Mouse (Mus musculus) myocyte (in vitro differentiated cells): ENCODE data around the gene Gfi1. TPM values are rescaled to one million over a fixed set of nuclear protein-coding genes. Genes with fewer than 3 reads are reported as not detected.

Experiments used
- H3K27me3 ChIP-seq: one replicate; pipeline ENCODE4 v1.6.1; 2011; ENCODE audit not compliant: control insufficient read depth, insufficient read depth, insufficient read length
- H3K36me3 ChIP-seq: one replicate; pipeline ENCODE4 v1.6.1; 2011; ENCODE audit not compliant: control insufficient read depth, insufficient read depth
- H3K4me2 ChIP-seq: one replicate; pipeline ENCODE4 v1.6.1; 2011; ENCODE audit warnings: low read depth, control low read depth
- H3K4me3 ChIP-seq: one replicate; pipeline ENCODE4 v1.5.1; 2011; ENCODE audit warnings: mild to moderate bottlenecking, control low read depth, moderate library complexity
- H3K79me2 ChIP-seq: one replicate; pipeline ENCODE4 v1.6.1; 2011; ENCODE audit not compliant: control insufficient read depth, insufficient read depth
- H3ac ChIP-seq: one replicate; pipeline ENCODE4 v1.6.1; 2011; ENCODE audit not compliant: control insufficient read depth, insufficient read length
- CEBPB ChIP-seq: IDR thresholded peaks from 2 replicates; pipeline ENCODE4 v1.6.1; 2011; ENCODE audit warnings: mild to moderate bottlenecking, moderate library complexity; ENCODE audit not compliant: poor library complexity, insufficient read depth, severe bottlenecking
- E2F4 ChIP-seq: IDR thresholded peaks from one replicate; pipeline ENCODE4 v1.6.1; 2011; ENCODE audit warnings: mild to moderate bottlenecking, control low read depth, moderate library complexity; ENCODE audit not compliant: insufficient read depth
- MAX ChIP-seq: IDR thresholded peaks from one replicate; pipeline ENCODE4 v1.6.1; 2011; ENCODE audit warnings: low read depth, mild to moderate bottlenecking, control low read depth
- MYOD1 ChIP-seq, 3 experiments: IDR thresholded peaks; one replicate each; pipeline ENCODE4 v1.6.1; 2011; ENCODE audit warnings: control low read depth in 2 of 3, low read depth in 2 of 3, mild to moderate bottlenecking in 2 of 3, moderate library complexity in 1 of 3; ENCODE audit not compliant: insufficient read length in 2 of 3, control insufficient read depth in 1 of 3
- MYOG ChIP-seq, 3 experiments: IDR thresholded peaks; one replicate each; pipeline ENCODE4 v1.6.1; 2011; ENCODE audit warnings: control low read depth in 2 of 3, low read depth in 2 of 3, mild to moderate bottlenecking in 2 of 3; ENCODE audit not compliant: insufficient read length in 2 of 3, control insufficient read depth in 1 of 3, insufficient read depth in 1 of 3
- POLR2A ChIP-seq: IDR thresholded peaks from one replicate; pipeline ENCODE4 v1.6.1; 2011; ENCODE audit warnings: low read depth, mild to moderate bottlenecking, control low read depth, moderate library complexity; ENCODE audit not compliant: insufficient read length
- POLR2AphosphoS2 ChIP-seq: IDR thresholded peaks from one replicate; pipeline ENCODE4 v1.6.1; 2011; ENCODE audit warnings: low read depth, control low read depth; ENCODE audit not compliant: insufficient read length
- SRF ChIP-seq: IDR thresholded peaks from one replicate; pipeline ENCODE4 v1.6.1; 2011; ENCODE audit warnings: low read depth; ENCODE audit not compliant: control insufficient read depth, insufficient read length
- TCF12 ChIP-seq: IDR thresholded peaks from one replicate; pipeline ENCODE4 v1.6.1; 2011; ENCODE audit warnings: mild to moderate bottlenecking, control low read depth; ENCODE audit not compliant: poor library complexity, insufficient read depth, severe bottlenecking
- TCF3 ChIP-seq: IDR thresholded peaks from one replicate; pipeline ENCODE4 v1.6.1; 2011; ENCODE audit warnings: low read depth, control low read depth; ENCODE audit not compliant: insufficient read length
- USF1 ChIP-seq: IDR thresholded peaks from one replicate; pipeline ENCODE4 v1.6.1; 2011; ENCODE audit warnings: low read depth, mild to moderate bottlenecking, control low read depth, moderate library complexity
- polyA plus RNA-seq: library from polyadenylated mRNA; unstranded; fragments of >200 nt; fragmentation: generic; extraction: Trizol; gene quantifications from one replicate; pipeline ENCODE4 v1.2.1, GENCODE M21; 2012; ENCODE audit warnings: missing spikeins

The Gfi1 gene
- polyA plus RNA-seq, 1 experiment: 0.78 TPM

DNA sequence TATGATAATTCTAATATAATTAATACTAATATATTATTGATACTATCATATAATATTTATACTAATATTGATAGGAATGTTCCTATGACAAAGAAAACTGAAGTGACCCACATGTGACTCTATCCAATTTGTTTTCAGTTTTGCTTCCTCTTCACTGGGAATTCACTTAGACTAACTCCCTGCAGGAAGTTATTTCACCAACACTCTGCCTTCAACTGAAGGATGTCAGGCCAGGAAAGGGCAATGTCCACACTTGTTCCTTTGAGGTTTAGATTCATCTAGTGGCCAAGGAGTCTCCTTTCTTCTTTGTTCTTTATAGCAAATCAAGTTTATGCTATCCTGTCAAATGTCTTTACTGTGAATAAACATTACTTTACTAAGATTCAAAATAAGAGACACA, 37.8 kb upstream of the Gfi1 start:
- H3K27me3 ChIP-seq: no peaks in the 10 kb centered on the region
- TF ChIP-seq SRF (no peak), TCF12 (no peak), CEBPB (no peak), POLR2A (no peak), E2F4 (no peak), TCF3 (no peak), MYOD1 (IDR thresholded peaks at IDR 0.05; ENCODE audit: control insufficient read depth in 1 of 3, insufficient read length in 2 of 3, low read depth in 2 of 3) (no peak), MAX (no peak), POLR2AphosphoS2 (no peak)
- no peak overlapping the region for H3K4me3 ChIP-seq
- H3K79me2 ChIP-seq: no peaks in the 10 kb centered on the region
- H3ac ChIP-seq: no peak overlapping the region
- no peak overlapping the region for H3K4me2 ChIP-seq
- H3K36me3 ChIP-seq: peaks cover 11% of the 10 kb centered on the region

DNA sequence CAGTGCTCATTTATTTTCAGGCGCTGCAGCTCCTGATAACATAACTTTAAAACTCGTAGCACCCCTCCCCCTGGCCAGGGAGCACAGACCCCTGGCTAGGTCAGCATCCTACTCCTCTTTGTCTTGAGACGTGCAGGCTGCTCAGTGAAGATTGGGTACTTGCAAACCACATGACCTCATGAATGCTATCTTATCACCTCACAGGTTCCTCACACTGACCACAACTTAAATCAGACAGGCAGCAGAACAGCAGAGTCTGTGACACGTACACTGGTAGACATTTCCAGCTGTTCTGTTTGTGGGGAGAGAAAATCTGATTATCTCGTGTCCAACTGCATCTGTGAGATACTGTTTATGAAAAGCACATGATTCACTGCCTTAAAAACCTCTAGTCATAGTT, 33.3 kb upstream of the Gfi1 start:
- Histone ChIP-seq H3K4me2 (peak overlapping the region; percentile 54), H3K36me3 (peaks cover 11% of the 10 kb centered on the region), H3K79me2 (no peaks in the 10 kb centered on the region), H3ac (no peak overlapping the region), H3K27me3 (no peaks in the 10 kb centered on the region), H3K4me3 (no peak overlapping the region)
- TF ChIP-seq TCF12 (peak; percentile 88), TCF3 (peak; percentile 57), USF1 (peak; percentile 70), MYOG (IDR thresholded peaks at IDR 0.05; ENCODE audit: control insufficient read depth in 1 of 3, insufficient read depth in 1 of 3, insufficient read length in 2 of 3, low read depth in 2 of 3) (peak in 2 of 3 experiments; percentile 43 to 62), CEBPB (no peak), POLR2AphosphoS2 (no peak), MAX (no peak), E2F4 (no peak), MYOD1 (IDR thresholded peaks at IDR 0.05; ENCODE audit: control insufficient read depth in 1 of 3, insufficient read length in 2 of 3, low read depth in 2 of 3) (peak in 2 of 3 experiments; percentile 85 to 95)

DNA sequence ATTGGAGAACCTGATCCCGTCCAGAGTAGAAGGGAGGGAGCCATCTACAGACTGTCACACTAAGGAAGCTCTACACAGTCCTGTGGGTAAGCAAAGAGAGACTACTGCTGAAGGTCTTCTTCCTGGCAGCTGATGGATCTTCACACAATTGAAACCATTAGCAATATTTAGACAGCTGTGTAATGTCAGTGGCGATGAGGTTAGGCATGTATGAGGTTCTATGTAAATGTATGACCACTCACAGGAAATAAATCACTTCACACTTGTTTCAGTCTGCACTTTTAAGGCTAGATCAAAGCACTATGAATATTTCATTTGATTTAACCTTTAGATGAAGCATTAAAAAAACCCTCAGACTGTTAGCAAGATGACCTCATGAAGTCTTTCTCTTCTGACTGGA, 30.2 kb upstream of the Gfi1 start:
- no peaks in the 10 kb centered on the region for H3K36me3 ChIP-seq
- no peak for TF ChIP-seq TCF3
- no peak for TF ChIP-seq POLR2AphosphoS2
- no peak for TF ChIP-seq TCF12
- no peak for TF ChIP-seq E2F4
- H3K27me3 ChIP-seq: no peaks in the 10 kb centered on the region
- no peaks in the 10 kb centered on the region for H3K79me2 ChIP-seq
- no peak overlapping the region for H3K4me2 ChIP-seq
- H3K4me3 ChIP-seq: no peak overlapping the region
- H3ac ChIP-seq: no peak overlapping the region

DNA sequence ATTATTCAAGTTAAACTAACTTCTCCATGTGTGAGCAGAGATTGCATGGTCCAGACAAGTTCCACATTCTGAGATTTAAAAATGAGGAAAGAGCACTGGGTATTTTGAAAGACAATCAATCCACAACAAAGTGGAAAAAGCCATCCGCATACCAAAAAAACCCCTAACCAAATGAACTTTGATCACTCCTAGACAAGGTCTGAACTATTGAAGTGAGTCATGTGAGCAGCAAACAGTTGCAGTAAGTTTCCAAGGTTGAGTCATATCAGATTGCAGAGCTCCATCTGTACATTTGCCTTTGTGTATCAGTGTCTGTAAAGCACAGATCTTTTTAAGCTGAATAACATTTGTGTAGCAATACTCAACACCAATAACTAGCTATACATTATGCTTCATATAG, 28.9 kb upstream of the Gfi1 start:
- Histone ChIP-seq H3K4me2 (peak overlapping the region; percentile 28), H3ac (no peak overlapping the region), H3K27me3 (no peaks in the 10 kb centered on the region), H3K4me3 (no peak overlapping the region), H3K79me2 (no peaks in the 10 kb centered on the region), H3K36me3 (no peaks in the 10 kb centered on the region)
- TF ChIP-seq POLR2A (no peak), USF1 (peak; percentile 84), MYOG (IDR thresholded peaks at IDR 0.05; ENCODE audit: control insufficient read depth in 1 of 3, insufficient read depth in 1 of 3, insufficient read length in 2 of 3, low read depth in 2 of 3) (no peak), SRF (no peak), TCF12 (no peak), MAX (no peak), CEBPB (peak; percentile 78), E2F4 (no peak), TCF3 (no peak), MYOD1 (IDR thresholded peaks at IDR 0.05; ENCODE audit: control insufficient read depth in 1 of 3, insufficient read length in 2 of 3, low read depth in 2 of 3) (peak in 1 of 3 experiments; percentile 8), POLR2AphosphoS2 (no peak)

DNA sequence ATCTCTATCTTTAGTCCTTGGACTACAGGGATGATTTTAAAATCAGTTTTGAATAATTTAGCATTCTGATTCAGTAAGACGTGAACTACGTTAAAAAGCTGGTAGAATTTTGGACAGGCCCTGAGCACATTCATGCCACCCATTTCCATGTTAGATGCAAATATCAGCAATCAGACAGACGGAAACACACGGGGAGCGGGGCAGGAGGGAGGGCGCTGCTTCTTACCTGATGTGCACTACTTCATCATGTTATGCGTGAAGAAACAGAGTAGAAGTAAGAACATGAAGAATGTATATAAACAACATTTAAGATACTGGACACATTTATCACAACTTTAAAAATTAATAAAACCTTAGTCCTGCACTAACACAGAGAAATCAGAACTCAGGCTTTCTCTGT, 27.8 kb upstream of the Gfi1 start:
- Histone ChIP-seq H3K4me3 (no peak overlapping the region), H3K36me3 (no peaks in the 10 kb centered on the region), H3K79me2 (no peaks in the 10 kb centered on the region), H3ac (no peak overlapping the region), H3K4me2 (no peak overlapping the region), H3K27me3 (no peaks in the 10 kb centered on the region)
- no peak for TF ChIP-seq TCF12
